Mouse (Mus musculus) G1E (cell line): ENCODE results near the gene Trmt61a.
A peak's percentile ranks its signal among the peaks of the same experiment; 100 is the strongest.

Source experiments
- CTCF ChIP-seq: IDR thresholded peaks from 2 replicates; pipeline ENCODE4 v1.5.1; 2012; ENCODE audit warnings: low read depth, low read length, inconsistent platforms, mixed read lengths
- POLR2AphosphoS5 ChIP-seq: IDR thresholded peaks from 2 replicates; pipeline ENCODE4 v1.6.1; 2012; ENCODE audit warnings: low read depth, low read length, inconsistent platforms; ENCODE audit not compliant: insufficient replicate concordance

GRCm38 (mm10) chr12:111648061-111648645, 29.8 kb upstream of the Trmt61a start:
- no peak for TF ChIP-seq POLR2AphosphoS5
- TF ChIP-seq CTCF: peak; percentile 88
